Mouse (Mus musculus) left cerebral cortex, postnatal 14 days (tissue): ENCODE data around the gene Arl4d. TPM values are rescaled to one million over a fixed set of nuclear protein-coding genes. Genes with fewer than 3 reads are reported as not detected.

Experiments used
- DNase-seq, 2 experiments: peaks; one replicate each; pipeline ENCODE4 v3.0.0; 2021 to 2022; ENCODE audit warnings: low spot score in 2 of 2, mixed read lengths in 1 of 2
- intact Hi-C: fragments of 180-260 bp; cut with DNase I; formaldehyde crosslinking; loops from one replicate; pipeline ENCODE4 v1.15.1; 2025
- total RNA-seq, 2 experiments: library from RNA; stranded (reverse); gene quantifications; 2 replicates each; pipeline ENCODE4 v1.2.3; 2021

Gene Arl4d
- total RNA-seq, 2 experiments from 2014 or later, result 23.2 to 39.8 TPM

DNA sequence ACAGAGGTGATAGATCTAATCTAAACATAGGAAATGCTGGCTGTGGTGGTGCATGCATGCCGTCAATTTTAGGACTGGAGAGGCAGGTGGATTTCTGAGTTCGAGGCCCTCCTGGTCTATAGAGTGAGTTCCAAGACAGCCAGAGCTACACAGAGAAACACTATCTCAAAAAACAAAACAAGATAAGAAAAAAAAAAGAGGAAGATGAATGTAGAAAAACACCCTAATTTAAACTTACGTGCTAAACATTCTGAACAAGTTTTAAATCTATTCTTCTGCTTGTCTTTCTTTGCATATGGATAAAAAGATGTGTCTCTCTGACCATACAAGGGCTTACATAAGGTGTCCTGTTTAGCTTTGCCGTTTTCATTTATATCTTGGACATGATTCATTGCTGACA, 5.9 kb downstream of the Arl4d start:
- intact Hi-C loops, result no loop called here

DNA sequence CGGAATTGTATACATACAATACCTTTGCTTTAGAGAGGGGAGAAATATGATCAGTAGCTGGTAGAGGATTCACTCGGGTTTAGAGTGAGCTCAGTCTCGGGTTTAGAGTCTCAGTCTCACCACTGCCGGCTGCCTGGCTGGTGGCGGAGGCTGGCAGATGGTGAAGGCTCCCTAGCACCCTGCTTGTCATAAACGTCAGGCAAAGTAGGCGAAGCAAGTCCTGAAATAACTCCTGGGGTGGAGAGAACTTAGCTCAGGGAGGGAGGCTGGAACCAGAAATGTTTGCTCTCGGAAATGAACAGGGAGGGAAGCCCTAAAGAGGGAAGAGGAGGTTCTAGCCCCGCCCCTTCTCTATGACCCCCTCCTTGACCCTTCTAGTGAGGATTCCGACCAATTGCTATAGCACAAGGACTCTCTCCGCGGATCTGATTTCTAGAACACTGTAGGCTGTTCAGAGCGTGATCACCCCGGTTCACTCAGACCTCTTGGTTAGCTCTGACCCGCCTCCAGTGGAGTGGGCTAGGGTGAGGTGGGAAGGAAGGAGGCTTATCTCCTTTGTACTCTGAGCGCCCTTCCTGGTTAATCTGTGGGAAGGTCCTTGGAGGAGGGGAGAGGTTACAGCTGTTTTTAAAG, 7.8 kb downstream of the Arl4d start:
- intact Hi-C loops, result loop anchor here (1.0 kb wide), 1 partner anchor 14 kb away; no protein-coding TSS in a partner anchor
- peak; percentile 78 to 82 for DNase-seq

More for the DNA sequence above, 5.9 kb downstream of the Arl4d start:
- no peak for DNase-seq

DNA sequence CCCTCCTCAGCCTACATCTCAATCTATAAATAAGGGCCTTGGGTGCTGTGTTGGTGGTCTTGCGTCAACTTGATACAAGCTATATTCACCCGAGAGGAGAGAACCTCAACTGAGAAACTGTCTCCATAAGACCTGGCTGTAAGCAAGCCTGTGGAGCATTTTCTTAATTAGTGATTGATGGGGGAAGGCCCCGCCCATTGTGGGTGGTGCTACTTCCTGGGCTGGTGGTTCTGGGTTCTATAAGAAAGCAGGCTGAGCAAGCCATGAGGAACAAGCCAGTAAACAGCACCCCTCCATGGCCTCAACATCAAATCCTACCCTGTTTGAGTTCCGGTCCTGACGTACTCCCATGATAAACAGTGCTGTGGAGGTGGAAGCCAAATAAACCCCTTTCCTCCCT, 8.8 kb downstream of the Arl4d start:
- intact Hi-C loops, result no loop called here
- DNase-seq, result no peak

GRCm38 (mm10) chr11:101675349-101675748, 10.0 kb downstream of the Arl4d start:
- no peak for DNase-seq
- intact Hi-C loops, result no loop called here

DNA sequence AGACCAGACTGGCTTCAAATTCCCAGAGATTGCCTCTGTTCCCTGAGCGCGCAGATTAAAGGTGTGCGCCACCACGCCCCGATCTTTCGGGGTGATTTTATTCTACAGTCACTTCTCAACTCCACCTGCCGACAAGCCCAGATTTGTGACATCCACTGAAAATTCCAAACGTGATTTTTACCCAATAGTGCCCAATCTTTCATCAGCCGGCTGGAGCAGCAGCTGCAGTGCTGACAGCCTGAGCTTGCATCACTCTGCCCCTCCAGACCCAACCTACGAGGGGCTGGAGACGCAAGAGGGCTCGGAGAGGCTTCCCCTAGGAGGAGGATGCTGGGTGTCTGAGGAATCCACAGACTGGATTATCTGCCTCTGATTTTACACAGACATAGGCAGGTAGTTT, 12.3 kb downstream of the Arl4d start:
- no peak for DNase-seq
- intact Hi-C loops, result no loop called here

GRCm38 (mm10) chr11:101678770-101679169, 13.4 kb downstream of the Arl4d start:
- no peak for DNase-seq
- intact Hi-C loops, result no loop called here

- no peak for DNase-seq
- intact Hi-C loops, result no loop called here
These were observed 14.6 kb downstream of the Arl4d start for GRCm38 (mm10) chr11:101679907-101680306.

GRCm38 (mm10) chr11:101680634-101681325, 15.4 kb downstream of the Arl4d start:
- intact Hi-C loops, result no loop called here
- DNase-seq, result no peak

DNA sequence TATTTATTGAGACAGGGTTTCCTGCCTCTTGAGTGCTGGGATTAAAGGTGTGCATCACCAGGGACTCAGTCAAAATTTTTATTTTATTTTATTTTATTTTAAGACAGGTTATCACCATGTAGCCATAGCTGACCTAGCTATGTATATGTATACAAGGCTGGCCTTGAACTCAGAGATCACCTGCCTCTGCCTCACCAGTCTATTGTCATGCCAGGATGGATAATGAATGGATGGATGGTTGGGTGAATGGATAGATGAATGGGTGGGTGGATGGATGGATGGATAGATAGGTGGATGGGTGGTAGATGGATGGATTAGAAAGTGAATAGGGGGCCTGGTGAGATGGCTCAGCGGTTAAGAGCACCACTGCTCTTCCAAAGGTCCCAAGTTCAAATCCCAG, 16.6 kb downstream of the Arl4d start:
- intact Hi-C loops, result no loop called here
- no peak for DNase-seq

- intact Hi-C loops, result no loop called here
- DNase-seq, result no peak
These were observed 17.1 kb downstream of the Arl4d start for GRCm38 (mm10) chr11:101682410-101682960.

- DNase-seq, result peak; percentile 91 to 95
- intact Hi-C loops, result loop anchor here (1.0 kb wide), 1 partner anchor 14 kb away; no protein-coding TSS in a partner anchor
These were observed 22.3 kb downstream of the Arl4d start for GRCm38 (mm10) chr11:101687351-101688301.

- intact Hi-C loops, result no loop called here
- peak; percentile 74 to 90 for DNase-seq
These were observed 24.4 kb downstream of the Arl4d start for GRCm38 (mm10) chr11:101689701-101690113.

DNA sequence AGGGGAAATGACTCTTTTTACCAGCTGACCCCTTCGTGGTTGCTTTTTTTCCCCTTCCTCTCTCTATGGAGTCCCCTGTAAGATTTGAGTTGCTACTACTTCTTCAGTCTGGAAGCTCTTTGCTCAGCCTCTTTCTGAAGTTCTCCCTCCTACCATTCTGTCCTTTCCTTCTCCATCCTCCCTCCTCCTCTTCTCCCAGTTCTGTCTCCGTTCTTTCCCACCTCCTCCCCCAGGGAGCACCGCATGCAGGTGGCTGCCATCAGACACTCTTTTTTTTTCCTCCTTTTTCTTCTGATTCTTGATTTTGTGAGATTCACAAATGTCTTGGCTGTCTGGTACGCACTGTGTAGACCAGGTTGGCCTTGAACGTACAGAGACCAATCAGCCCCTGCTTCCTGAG, 25.0 kb downstream of the Arl4d start:
- no peak for DNase-seq
- intact Hi-C loops, result no loop called here

DNA sequence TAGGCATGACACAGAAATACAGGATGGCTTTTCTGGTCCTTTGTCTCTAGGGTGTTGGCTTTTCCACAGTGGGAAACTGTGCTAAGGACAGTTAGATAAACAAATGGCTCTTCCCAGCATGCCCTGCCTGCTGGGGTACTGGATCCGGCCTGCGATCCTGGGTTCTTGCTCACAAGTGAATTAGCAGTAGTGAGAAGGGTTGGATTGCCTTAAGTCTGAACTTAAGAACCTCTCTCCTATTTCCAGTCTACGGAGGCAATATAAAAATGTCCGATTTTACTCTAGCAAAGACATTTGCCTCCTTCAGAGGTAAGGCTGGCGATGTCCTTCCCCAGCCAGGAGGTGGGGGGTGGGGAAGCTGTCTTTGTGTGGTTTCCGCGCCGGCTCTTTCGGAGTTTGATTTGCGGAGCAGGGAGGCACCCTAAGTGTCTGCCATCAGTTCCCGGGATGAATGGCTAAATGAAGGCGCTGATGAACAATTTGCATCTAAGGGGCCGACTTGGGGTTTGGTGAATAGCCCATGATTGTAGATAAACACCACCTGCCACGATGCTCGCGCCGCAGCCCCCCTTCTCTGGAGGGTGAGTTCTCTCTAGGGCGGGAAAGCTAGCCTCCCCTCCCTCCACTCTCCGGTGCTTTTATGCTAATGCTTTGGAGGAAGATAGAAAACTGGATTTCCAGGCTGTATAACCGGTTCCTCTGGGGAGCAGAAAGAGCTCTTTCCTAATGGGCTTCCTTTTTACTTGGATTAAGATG, 30.7 kb downstream of the Arl4d start:
- intact Hi-C loops, result loop anchor here (5.0 kb wide), 1 partner anchor 36 kb away; the partner anchor contains the start of gene Dhx8
- DNase-seq, result peak; percentile 42 to 46

GRCm38 (mm10) chr11:101697156-101697861, 32.0 kb downstream of the Arl4d start:
- no peak for DNase-seq
- intact Hi-C loops, result loop anchor here (5.0 kb wide), 1 partner anchor 35 kb away; the partner anchor contains the start of gene Dhx8

DNA sequence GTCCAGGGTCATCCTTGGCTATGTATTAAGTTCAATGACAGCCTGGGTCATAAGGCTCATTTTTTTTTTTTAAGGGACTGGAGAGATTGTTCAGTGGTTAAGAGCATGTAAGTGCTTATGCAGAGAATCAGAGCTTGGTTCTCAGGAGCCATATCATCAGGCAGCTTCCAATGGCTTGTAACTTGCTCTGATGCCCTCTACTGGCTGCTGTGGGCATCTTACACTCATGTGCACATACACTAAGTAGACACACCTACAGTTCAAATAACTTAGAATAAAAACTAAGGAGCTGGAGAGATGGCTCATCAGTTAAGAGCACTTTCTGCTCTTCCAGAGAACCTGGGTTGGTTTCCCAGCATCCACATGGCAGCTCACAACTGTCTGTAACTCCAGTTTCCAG, 32.8 kb downstream of the Arl4d start:
- intact Hi-C loops, result loop anchor here (5.0 kb wide), 1 partner anchor 34 kb away; the partner anchor contains the start of gene Dhx8

DNA sequence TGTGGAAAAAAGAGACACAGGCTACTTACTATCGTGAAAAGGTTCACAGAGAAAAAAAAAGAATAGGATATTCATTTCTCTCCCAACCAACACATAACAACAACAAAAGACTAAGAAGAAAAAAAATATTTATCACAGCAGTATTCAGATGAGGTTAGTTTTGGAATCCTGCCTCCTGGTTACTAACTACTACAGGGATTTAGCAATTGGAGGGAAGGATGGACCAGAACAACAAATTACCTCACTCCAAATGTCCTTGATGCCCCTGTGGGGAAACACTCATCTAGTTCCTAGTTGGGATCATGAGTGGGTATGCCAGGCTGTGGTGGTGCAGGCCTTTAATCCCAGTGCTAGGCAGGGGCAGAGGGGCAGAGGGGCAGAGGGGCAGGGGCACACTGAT, 34.2 kb downstream of the Arl4d start:
- intact Hi-C loops, result loop anchor here (5.0 kb wide), 1 partner anchor 33 kb away; the partner anchor contains the start of gene Dhx8
- no peak for DNase-seq

More for the DNA sequence above, 32.8 kb downstream of the Arl4d start:
- DNase-seq, result no peak

DNA sequence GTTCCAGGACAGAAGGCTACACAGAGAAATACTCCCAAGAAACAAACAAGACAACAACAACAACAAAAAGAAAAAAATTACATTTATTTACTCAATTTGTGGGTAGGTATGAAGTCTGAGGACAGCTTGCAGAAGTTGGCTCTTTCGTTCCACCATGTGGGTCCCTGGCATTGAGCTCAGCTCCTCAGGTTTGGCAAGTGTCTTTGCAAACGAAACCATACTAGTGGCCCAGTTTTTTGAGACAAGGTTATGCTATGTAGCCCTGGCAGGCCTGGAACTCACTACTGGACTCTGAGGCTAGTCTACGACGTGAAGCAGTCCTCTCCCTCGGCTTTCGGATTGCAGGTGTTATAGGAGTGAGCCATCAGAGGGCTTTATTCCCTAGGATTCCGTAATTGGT, 34.6 kb downstream of the Arl4d start:
- intact Hi-C loops, result loop anchor here (5.0 kb wide), 2 partner anchors 32 to 33 kb away; partner anchors contain the start of genes Arl4d and Dhx8
- DNase-seq, result no peak
